18 mouse cellular contexts compared by ENCODE assay signal in the genomic region with DNA sequence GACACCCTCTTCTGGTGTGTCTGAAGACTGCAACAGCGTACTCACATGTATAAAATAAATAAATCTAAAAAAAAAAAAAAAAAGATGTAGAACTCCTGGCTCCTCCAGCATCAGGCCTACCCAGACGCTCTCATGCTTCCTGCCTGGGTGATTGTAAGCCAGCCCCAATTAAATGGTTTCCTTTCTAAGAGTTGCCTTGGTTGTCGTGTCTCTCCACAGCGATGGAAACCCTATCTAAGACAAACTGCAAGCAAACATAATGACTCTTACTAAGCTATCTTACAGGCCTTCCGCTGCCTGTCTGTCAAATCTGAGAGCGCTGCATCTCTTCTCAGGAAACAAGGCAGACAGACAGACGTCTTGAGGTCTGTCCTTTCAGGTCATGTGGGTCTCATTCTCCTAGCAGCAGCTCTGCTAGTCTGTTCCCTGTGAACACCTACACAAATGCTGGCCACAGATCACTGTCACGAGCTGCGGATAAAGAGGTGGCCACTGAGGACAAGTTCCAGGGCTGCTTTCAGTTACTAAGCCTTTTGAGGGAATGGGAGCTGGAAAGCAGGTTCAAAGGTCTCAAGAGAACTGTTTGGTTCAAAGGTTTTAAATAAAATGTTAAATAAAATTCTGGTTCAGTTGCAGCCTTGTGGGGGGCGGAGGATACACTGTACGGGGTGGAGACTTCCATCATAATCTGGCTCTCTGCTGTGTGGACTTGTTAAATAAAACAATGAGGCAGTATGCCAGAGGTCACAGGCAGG. TPM values are rescaled to one million over a fixed set of nuclear protein-coding genes. Genes with fewer than 3 reads are reported as not detected.
DNase-seq lines count a peak whose midpoint lies in the region; ATAC-seq and TF ChIP-seq lines count a peak whose summit lies in the region.
"Had no signal": no experiment of that assay in that cellular context is flagged by ENCODE, and none has a peak within 500 bp of the region (broad histone marks: within the 10 kb centered on the region; RNA-seq: fewer than 3 reads in every experiment).

No protein-coding gene starts in this region.

- H3K4me2 ChIP-seq in heart, embryonic 12.5 days, result no peak overlapping the region
- H3K4me2 ChIP-seq in liver, postnatal 0 days (ENCODE audit: low read depth, low read length), result no peak overlapping the region
- no peak overlapping the region for H3K4me2 ChIP-seq in midbrain, embryonic 16.5 days (ENCODE audit: low read length)
- H3K4me2 ChIP-seq: embryonic facial prominence, embryonic 15.5 days; midbrain, embryonic 12.5 days had no signal

- no peaks in the 10 kb centered on the region for H3K9me3 ChIP-seq in heart, embryonic 12.5 days (replicated peaks)
- H3K9me3 ChIP-seq in liver, postnatal 0 days (ENCODE audit: low read length), result no peaks in the 10 kb centered on the region
- H3K9me3 ChIP-seq in midbrain, embryonic 16.5 days (replicated peaks; ENCODE audit: control insufficient read depth, low read length, poor library complexity, severe bottlenecking), result no peaks in the 10 kb centered on the region
- H3K9me3 ChIP-seq: embryonic facial prominence, embryonic 15.5 days; midbrain, embryonic 12.5 days had no signal

- no peak overlapping the region for H3K9ac ChIP-seq in heart, embryonic 12.5 days
- no peak overlapping the region for H3K9ac ChIP-seq in liver, postnatal 0 days (replicated peaks)
- no peak overlapping the region for H3K9ac ChIP-seq in midbrain, embryonic 16.5 days (ENCODE audit: low read depth, low read length)
- H3K9ac ChIP-seq: embryonic facial prominence, embryonic 15.5 days; midbrain, embryonic 12.5 days had no signal

- WGBS in heart, embryonic 12.5 days, result 57% methylated on average over 11 of the region's 11 CpGs
- WGBS in liver, postnatal 0 days (ENCODE audit: insufficient replicate concordance), result 48% methylated on average over 11 of the region's 11 CpGs
- 75% methylated on average over 11 of the region's 11 CpGs for WGBS in midbrain, embryonic 16.5 days

- no peaks in the 10 kb centered on the region for H3K36me3 ChIP-seq in heart, embryonic 12.5 days
- H3K36me3 ChIP-seq in liver, postnatal 0 days (replicated peaks; ENCODE audit: insufficient read depth, low read length), result no peaks in the 10 kb centered on the region
- no peaks in the 10 kb centered on the region for H3K36me3 ChIP-seq in midbrain, embryonic 16.5 days (ENCODE audit: control insufficient read depth, insufficient read depth, low read length)
- H3K36me3 ChIP-seq: embryonic facial prominence, embryonic 15.5 days; midbrain, embryonic 12.5 days had no signal

- H3K4me1 ChIP-seq in heart, embryonic 12.5 days (replicated peaks), result peaks cover 27% of the 10 kb centered on the region
- no peaks in the 10 kb centered on the region; the same call in 1 of the 2 replicates for H3K4me1 ChIP-seq in liver, postnatal 0 days (ENCODE audit: insufficient read depth)
- H3K4me1 ChIP-seq in midbrain, embryonic 16.5 days (ENCODE audit: control insufficient read depth, insufficient read depth, low read length), result no peaks in the 10 kb centered on the region
- H3K4me1 ChIP-seq: embryonic facial prominence, embryonic 15.5 days had no signal

- peak overlapping the region; percentile 57; the same call in 1 of the 2 replicates for H3K27ac ChIP-seq in heart, embryonic 12.5 days (ENCODE audit: poor library complexity, severe bottlenecking)
- no peak overlapping the region for H3K27ac ChIP-seq in liver, postnatal 0 days (ENCODE audit: low read depth)
- H3K27ac ChIP-seq in midbrain, embryonic 16.5 days (ENCODE audit: low read length), result no peak overlapping the region
- H3K27ac ChIP-seq: embryonic facial prominence, embryonic 15.5 days; hindbrain, postnatal 0 days; midbrain, embryonic 12.5 days had no signal

- no peak overlapping the region for H3K4me3 ChIP-seq in heart, embryonic 12.5 days
- no peak overlapping the region for H3K4me3 ChIP-seq in liver, postnatal 0 days (ENCODE audit: low read depth, low read length)
- H3K4me3 ChIP-seq in midbrain, embryonic 16.5 days (ENCODE audit: low read depth, low read length), result no peak overlapping the region
- H3K4me3 ChIP-seq: embryonic facial prominence, embryonic 15.5 days; midbrain, embryonic 12.5 days; myocyte had no signal

- ATAC-seq in heart, embryonic 12.5 days (ENCODE audit: insufficient number of reproducible peaks, low FRiP score), result no peak; the same call in 1 of the 2 replicates
- ATAC-seq in inflammation-experienced regulatory T-cells, adult 6 months, result peak; percentile 56
- peak; percentile 48; the same call in 1 of the 2 replicates for ATAC-seq in liver, postnatal 0 days
- ATAC-seq in midbrain, embryonic 16.5 days, result no peak
- ATAC-seq: hindbrain, postnatal 0 days had no signal

- TF ChIP-seq CTCF in liver, postnatal 0 days (IDR thresholded peaks at IDR 0.05; ENCODE audit: low read depth), result no peak

- H3K27me3 ChIP-seq in heart, embryonic 12.5 days (replicated peaks), result no peaks in the 10 kb centered on the region
- no peaks in the 10 kb centered on the region for H3K27me3 ChIP-seq in liver, postnatal 0 days (ENCODE audit: insufficient read depth, low read length)
- peaks cover 4% of the 10 kb centered on the region; the same call in 1 of the 2 replicates for H3K27me3 ChIP-seq in midbrain, embryonic 16.5 days (ENCODE audit: control insufficient read depth, insufficient read depth, low read depth, low read length)
- H3K27me3 ChIP-seq: embryonic facial prominence, embryonic 15.5 days had no signal

- DNase-seq in heart, adult 11 months, result no peak
- DNase-seq in kidney, postnatal 25 days, result peak; percentile 44 to 73
- DNase-seq in kidney, postnatal 10 days, result no peak
- DNase-seq in liver, postnatal 0 days, result no peak
- DNase-seq in cerebellum, postnatal 14 days, result no peak
- DNase-seq: adrenal gland, adult 8-10 months; cerebellum, adult 18-20 months; lung, adult 18-20 months; lung, postnatal 36 days; right cerebral cortex, adult 18-20 months; thymus, postnatal 25 days had no signal

- TF ChIP-seq EP300 in liver, postnatal 0 days (IDR thresholded peaks at IDR 0.05; ENCODE audit: low read depth), result no peak

RNA-seq across cellular contexts. Expression of gene Usp46, which starts 10.8 kb away (rescaled TPM):
- polyA plus RNA-seq in heart, embryonic 12.5 days (2016; fragmentation: Nextera tagmentation; extraction: Ambion mirVana), result 41.4 and 44.7 TPM in 2 replicates
- polyA plus RNA-seq in inflammation-experienced regulatory T-cells, adult 6 months (2017; shearing (Covaris generic)), result 10 to 100 TPM in 1 of 3 experiments, 1 to 10 TPM in 2; 8.5 to 12.6 (median 9.9) TPM
- 10.1 and 12.6 TPM in 2 replicates for polyA plus RNA-seq in liver, postnatal 0 days (2015; fragmentation: Nextera tagmentation; extraction: Ambion mirVana)
- polyA plus RNA-seq in midbrain, embryonic 16.5 days (2015; fragmentation: Nextera tagmentation; extraction: Ambion mirVana), result 38.5 and 40.0 TPM in 2 replicates

Comparison
In these comparisons a context has a peak if more than half of its experiments do, and no peak if none do; other contexts are left out.
1. DNase-seq: peak in kidney, postnatal 25 days (2 of 2); none in heart, adult 11 months (single experiment), kidney, postnatal 10 days (single experiment), liver, postnatal 0 days (single experiment) and cerebellum, postnatal 14 days (0 of 2).
2. ATAC-seq: peak in inflammation-experienced regulatory T-cells, adult 6 months (single experiment) and liver, postnatal 0 days (single experiment); none in heart, embryonic 12.5 days (single experiment) and midbrain, embryonic 16.5 days (single experiment).